Mouse (Mus musculus): Measurements from ENCODE around the gene Spg7.

DNA sequence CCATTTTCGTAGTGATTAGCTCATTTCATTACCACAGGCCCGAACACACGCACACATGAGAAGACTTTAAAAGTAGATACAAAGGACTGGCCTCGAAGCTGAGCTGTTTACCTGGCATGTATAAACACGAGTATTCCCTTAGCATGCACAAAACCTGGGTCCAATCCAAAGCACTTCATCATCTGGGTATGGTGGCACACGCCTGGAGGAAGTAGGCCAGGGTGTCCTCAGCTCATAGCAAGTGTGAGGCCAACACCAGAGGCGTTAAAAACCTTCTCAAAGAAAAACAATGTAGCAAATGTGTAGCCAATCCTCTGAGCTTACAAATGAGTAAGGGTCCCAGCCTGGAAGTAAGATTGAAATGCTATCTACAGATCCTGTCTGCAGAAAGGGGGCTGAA, 48.3 kb upstream of the Spg7 start:
- no peak for TF ChIP-seq EP300 (IDR thresholded peaks at IDR 0.05; ENCODE audit: insufficient read depth, low read depth, low read length)
- TF ChIP-seq CTCF (IDR thresholded peaks at IDR 0.05; ENCODE audit: low read depth, low read length) = no peak

Data from ES-Bruce4 (cell line).